ENCODE assay signal across 21 mouse cellular contexts in genomic region chr2:171641730-171642129, GRCm38 (mm10).
"Had no signal": no experiment of that assay in that cellular context is flagged by ENCODE, and none has a peak within 500 bp of the region (broad histone marks: within the 10 kb centered on the region; RNA-seq: fewer than 3 reads in every experiment).

No protein-coding gene starts in this region.

- H3K4me3 ChIP-seq: limb, embryonic 15.5 days; megakaryocyte, embryonic 14.5 days; midbrain, embryonic 15.5 days; neural tube, embryonic 12.5 days; neural tube, embryonic 15.5 days had no signal

- H3K4me2 ChIP-seq: liver, embryonic 11.5 days; midbrain, embryonic 11.5 days; midbrain, embryonic 15.5 days; neural tube, embryonic 12.5 days; neural tube, embryonic 15.5 days had no signal

- H3K36me3 ChIP-seq: limb, embryonic 15.5 days; midbrain, embryonic 15.5 days; neural tube, embryonic 12.5 days; neural tube, embryonic 15.5 days had no signal

- H3K27me3 ChIP-seq: megakaryocyte, embryonic 14.5 days; midbrain, embryonic 15.5 days; neural tube, embryonic 12.5 days; neural tube, embryonic 15.5 days had no signal

- H3K9ac ChIP-seq: limb, embryonic 15.5 days; liver, embryonic 14.5 days; liver, postnatal 0 days; lung, embryonic 14.5 days; midbrain, embryonic 15.5 days; neural tube, embryonic 12.5 days; neural tube, embryonic 15.5 days had no signal

- H3K9me3 ChIP-seq: limb, embryonic 15.5 days; midbrain, embryonic 15.5 days; neural tube, embryonic 12.5 days; neural tube, embryonic 15.5 days had no signal

- DNase-seq: kidney, postnatal 25 days; liver, postnatal 0 days; right cerebral cortex, adult 18-20 months; right cerebral cortex, postnatal 14 days; right cerebral cortex, postnatal 4 days; thymus, adult 2 months; thymus, postnatal 14 days; thymus, postnatal 4 days had no signal

- ATAC-seq: liver, postnatal 0 days; lung, postnatal 0 days; midbrain, embryonic 15.5 days had no signal

- H3K27ac ChIP-seq: kidney, postnatal 0 days; limb, embryonic 15.5 days; liver, embryonic 14.5 days; macrophage; midbrain, embryonic 15.5 days; neural tube, embryonic 12.5 days; neural tube, embryonic 15.5 days; stomach, postnatal 0 days had no signal

- H3K4me1 ChIP-seq: megakaryocyte, embryonic 14.5 days; neural tube, embryonic 12.5 days had no signal
